Mouse (Mus musculus) cerebellum, postnatal 25 days (tissue): ENCODE results near the gene Wasf1.

Experiments used
- DNase-seq, 2 experiments: peaks; one replicate each; pipeline ENCODE4 v3.0.0; 2021; ENCODE audit warnings: mixed read lengths in 2 of 2

Wasf1 gene

DNA sequence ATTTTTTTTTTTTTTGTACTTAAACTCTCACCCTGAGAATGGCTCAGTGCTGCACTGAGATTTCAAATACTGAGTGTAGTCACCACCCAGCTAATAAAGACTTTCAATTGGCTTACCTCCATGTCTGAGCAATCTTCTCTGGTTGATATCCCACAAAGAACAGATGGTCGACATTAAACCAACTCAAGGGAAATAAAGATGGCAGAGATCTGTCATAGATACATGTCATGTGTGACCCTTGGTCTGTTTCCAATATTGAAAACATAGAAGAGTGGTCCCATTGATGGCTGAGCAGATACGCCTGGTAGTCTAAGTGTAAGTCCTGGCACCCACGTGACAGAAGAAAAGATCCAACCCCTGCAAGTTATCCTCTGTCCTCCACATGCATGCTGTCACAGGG is 101.3 kb downstream of the Wasf1 start:
- DNase-seq = no peak

GRCm38 (mm10) chr10:40985350-40985749 is 102.1 kb downstream of the Wasf1 start:
- DNase-seq = no peak
